Mouse (Mus musculus): ENCODE data around the gene Mybbp1a.

Gene Mybbp1a

DNA sequence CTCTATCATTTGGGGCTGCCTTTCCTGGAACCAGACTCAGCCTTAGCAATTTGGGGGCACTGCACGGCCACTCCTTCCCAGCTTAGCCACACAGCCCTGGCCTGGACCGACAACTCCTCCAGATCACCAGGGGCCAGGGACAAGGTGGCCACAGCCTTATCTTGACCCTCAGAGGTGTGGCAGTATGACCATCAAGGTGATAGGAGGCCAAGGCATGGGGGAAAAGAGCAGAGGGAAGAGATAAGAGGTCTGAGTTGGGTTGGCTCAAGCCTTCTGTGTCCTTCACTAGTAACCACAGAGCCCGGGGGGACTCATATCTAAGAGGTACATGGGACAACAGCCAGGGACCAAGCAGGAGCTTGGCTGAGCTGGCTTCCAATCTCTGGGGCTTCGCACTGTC lies 40.8 kb downstream of the Mybbp1a start:
- no peak for DNase-seq

DNA sequence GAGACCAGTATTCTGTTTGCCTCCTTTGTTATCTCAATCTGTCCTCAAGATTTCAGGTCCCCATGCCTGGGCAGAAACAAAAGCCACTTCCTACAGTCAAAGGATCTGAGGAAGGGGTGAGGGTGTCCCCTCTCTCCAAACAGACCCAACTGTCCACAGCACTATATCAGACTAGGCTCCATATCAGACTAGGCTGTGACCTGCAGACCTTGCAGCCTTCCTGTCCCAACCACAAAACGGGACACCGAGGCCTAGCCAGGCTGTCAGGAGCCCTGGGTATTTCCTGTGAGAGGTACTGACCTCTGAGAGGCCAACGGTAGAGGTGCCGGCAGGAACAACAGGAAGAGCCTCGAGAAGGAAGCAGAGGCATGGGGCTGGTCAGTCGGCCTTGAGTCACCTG lies 43.4 kb downstream of the Mybbp1a start:
- no peak for DNase-seq

DNA sequence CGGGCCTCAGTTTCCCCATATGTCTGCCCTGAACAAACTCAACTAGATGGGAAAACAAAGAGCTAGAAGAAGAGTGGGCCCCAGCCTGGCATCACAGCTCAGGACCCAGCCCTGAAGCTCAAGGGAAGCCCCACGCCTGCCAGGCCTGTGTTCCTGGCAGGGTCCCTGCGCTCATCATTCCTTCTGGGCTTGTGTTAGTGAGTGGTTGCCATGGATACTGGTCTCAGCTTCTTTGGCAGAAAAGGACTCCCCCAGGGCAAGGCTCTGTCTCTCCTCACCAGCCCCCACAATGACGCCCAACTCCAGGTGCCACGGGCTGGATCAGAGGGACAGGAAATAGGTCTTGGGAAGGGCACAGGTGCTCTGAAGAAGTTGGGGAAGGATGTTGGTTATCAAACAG lies 44.0 kb downstream of the Mybbp1a start:
- no peak for DNase-seq

DNA sequence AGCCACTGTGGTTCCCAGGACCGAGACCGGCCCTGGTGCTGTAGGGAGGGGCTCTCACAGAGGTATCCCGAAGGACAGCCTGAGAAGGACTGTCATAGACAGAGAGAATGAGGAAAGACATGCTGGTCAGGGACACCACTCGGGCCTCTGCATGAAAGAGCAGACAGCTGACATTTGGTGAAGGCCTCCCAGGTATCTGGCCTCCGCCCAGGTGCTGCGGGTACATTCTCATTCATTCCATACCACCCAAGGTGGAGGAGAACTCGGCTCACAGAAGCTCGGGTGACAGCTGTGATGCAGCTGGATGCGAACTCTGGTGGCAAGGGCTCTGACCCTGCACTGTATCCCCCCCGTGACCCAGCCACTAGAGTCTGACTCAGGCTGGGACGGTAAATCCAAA lies 44.8 kb downstream of the Mybbp1a start:
- no peak for DNase-seq

DNA sequence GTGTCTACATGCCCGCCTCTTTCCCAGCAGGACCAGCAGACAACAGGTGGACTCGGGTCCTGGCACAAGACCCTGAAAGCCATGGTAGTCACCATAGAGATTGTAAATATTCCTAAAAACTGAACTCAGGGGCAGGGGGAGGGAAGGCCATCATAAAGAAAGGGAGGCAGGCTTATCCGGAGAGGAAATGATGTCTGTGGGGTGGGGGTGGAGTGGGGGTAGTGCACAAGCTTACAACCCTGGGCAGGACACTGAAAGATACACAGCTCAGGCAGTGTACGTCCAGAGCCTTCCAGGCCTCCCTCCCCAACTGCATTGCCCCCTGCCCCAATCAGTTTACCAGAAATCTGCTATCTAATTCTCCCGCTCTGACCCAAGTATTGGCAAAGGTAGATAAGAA lies 46.0 kb downstream of the Mybbp1a start:
- DNase-seq: no peak

DNA sequence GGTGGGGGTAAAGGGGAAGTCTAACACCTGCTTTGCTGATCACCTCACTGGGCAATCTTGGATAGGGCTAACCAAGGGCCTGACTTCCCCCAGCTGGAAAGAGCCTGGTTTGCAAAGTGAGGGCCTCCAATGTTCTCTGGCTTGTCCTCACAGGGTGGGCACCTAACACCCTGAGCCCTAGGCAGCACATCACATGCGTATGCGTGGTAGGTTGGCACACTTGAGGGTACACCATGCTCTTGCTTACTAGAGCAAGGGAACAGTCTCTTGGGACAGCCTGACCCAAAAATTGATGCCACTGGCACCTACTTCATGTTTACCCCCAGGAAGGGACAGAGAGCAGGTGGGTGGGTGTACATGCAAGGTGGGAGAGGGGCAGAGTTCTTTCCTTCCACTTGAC lies 46.6 kb downstream of the Mybbp1a start:
- DNase-seq: no peak

DNA sequence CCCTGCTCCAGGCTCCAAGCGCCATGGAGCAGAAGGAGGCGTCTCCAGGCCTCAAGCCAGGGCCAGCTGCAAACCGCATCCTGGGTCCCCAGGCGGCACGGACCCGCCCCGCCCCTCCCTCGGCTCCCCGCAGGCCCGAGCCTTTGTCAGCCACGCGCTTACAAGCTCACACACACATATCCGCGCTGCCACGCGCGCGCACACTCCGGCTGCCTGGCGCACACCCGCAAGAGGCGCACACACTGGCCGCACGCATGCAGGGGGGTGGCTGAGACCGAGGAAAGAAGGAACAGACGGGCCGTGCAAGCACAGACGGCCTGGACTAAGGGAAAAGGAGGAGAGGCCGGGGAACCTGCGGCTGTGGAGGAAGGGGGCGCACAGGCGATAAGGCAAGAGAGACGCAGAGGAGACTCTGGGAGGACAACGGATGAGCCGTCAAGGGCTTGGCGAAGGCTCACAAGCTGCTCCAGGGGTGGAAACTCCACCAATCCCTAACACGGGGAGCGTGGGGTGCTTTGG lies 47.7 kb downstream of the Mybbp1a start:
- DNase-seq: no peak

DNA sequence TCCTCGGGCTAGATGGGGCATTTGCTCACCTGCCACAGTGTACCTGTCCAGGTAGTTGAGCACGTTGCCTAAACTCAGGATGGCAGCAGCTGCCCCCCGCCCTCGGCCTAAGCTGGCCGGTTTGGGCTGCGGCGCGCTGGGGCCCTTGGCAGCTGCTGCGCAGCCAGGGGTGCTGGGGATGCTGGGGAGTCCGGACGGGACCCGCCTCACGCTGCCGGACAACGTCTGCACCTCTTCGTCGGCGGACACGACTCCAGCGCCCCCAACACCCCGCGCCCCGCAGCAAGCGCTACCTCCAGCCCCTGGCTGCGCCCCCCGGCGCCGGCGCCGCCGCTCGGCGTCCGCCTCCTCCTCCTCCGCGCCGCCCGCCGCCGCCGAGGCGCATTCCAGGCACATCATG lies 48.2 kb downstream of the Mybbp1a start:
- DNase-seq: peak; percentile 5

DNA sequence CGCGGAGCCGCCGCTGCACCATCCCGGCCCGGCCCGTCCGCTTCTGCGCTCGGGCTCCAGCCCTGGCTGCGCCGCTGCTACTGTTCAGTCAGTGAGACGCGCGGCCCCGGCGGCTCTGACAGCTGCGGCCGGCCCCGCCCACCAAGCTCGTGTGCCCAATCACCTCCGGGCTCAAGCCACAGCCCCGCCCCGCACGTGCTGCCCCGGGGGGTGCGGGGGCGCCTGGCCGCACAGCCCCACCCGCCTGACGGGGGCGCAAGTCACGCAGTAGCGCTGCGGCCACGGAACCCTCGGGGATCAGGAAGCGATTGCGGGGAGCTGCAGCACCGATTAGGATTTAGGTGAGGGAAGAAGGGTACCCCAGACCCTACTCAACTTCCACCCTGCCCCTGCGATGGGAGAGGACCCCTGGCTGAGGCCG lies 48.7 kb downstream of the Mybbp1a start, which contains the start of gene Spns2:
TSS of gene Spns2 (minus strand) at position 24 of the 421 bp plus-strand sequence.
- DNase-seq: peak; percentile 86

DNA sequence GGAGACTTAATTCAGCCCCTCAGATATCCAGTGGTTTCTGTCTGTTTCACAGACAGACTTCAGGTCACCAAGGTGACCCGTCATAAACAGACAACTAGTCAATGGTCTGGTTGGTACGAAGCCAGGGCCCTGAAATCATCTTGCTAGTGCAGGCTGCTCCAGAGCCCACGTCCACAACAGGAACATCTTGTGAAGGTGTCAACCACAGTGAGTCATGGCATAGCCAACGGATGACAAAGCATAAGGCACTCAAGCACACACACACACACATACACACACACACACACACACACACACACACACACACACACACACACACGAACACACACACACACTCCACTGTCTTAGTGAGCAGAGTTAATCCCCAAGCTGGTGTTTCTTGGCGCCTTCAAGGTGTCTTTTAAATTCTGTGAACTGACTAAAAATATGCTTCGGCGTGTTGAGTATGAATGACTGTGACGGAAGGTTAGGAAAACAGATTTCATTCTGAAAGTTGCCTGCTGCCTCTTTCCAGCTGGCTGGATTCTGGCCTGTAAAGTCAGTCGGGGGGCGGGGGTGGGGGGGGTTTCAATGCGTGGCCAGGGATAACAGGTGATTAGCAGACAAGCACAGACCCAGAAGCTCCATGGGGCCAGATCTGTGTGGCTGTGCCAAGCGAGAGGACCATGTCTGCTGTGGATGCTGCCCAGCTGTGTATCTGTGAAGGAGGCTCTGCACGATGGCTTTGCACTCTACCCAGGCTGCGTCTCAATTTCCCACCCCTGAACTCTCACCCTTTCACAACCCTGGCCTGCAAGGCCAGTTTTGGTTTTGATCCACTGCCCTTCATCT lies 50.2 kb downstream of the Mybbp1a start:
- DNase-seq: no peak

DNA sequence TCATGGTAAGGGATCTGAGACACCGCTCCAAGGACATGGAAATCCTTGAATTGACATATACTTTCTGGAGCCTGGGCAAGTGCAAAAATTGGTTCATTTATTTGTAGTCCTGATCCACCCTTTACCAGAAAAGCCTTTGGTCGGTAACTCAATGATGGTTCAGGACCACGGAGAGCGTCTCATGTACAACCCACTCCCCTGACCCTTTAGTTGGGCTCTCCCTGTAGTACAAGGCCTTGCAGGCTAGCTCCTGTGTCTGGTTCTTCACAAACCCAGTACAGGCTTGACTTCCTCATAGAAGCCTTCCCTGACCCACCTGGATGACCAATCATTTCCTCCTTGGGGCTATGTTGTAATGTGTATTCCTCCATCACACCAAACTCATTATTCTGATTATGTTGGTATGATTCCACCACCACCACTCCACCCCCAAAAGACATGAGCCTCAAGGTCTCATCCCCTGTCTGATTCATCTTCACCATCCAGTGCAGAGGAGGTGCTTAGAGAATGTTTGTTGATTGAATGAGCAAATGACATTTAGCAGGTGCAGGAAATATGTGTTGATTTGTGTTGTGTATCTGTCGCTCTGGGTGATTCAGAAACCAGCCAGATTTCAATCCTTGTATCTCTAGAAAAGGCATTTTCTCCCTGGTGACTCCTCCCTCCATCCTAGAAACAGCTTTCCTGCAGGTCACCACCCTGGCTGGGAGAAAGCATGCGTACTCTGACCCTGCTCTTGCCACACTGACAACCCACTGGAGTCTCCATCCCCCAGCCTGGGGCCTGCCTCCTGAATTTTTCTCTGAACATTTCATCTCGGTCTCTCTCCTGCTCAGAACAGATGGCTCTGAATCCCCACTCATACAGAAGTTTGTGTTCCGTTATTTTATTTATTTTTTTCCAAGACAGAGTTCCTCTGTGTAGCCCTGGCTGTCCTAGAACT lies 53.2 kb downstream of the Mybbp1a start:
- DNase-seq: no peak

DNA sequence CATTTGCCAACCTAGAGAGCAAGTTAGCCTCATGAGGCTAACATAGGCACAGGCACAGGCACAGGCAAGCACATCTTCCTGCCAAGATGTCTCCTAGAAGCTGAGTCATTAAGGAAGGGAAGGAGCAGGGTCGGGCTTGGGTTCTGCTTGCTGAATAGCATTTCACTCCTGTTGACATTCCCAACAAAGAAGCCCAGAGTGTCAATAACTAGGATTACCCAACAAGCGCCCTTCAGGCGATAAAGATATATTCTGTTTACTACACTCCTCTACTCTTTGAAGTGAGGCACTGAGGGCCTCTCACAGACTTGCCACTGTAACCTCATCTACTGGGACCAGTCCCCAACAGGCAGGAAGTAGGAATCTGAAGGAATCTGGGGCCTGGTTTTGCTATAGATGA lies 54.9 kb downstream of the Mybbp1a start:
- no peak for DNase-seq

DNA sequence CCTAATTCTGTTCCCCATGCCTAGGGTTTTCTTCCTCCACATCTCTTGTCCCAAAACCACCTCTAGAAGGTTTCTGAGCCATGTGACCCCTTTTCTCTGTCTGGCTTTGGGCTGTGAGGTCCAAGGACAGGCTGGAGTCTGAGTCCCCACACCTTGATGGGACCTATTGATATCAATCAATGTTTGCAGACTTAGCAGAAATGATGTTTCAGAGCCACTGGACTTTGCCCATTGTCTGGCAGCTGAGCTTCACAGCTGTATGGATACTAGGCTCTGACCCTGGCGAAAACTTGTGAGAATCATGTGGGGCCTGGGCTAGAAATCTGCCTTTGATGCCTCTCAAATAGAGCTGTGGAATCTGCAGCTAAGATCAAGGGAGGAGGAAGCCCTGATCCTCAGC lies 55.6 kb downstream of the Mybbp1a start:
- DNase-seq: no peak

DNA sequence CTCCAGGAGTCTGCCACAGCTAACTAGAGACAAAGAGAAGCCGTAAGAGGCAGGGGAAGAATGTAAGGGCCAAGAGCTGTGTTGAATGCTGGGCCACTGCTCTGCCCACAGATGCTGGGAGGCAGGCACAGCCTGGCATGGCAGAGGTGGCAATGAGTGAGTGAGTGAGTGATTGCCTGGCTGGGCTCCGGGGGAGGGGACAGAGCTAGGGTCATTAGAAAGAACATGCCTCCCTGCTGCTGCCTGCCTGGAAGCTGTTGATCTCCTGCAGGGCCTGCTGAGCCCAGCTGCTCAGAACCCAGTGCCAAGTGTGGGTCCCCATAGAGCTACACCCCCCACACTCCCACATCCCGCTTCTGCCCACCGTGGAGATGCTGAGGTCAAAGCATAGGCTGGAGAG lies 56.2 kb downstream of the Mybbp1a start:
- no peak for DNase-seq

DNA sequence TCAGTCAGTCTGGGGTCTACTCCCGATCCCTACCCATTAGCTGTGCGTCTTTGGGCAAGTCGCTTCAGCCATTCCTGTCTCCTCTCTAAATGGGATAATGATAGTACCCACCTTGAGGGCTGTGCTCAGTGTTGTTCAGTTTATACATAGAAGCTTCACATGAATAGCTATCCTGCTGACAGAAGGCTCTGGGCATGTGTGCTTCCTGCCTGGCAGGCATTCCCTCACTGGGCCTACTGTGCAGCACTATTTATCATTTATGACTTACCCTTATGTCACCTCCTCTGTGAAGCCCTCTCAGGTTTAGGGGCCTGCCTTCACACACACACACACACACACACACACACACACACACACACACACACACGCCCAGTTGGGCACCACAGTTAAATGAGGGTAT lies 59.0 kb downstream of the Mybbp1a start:
- DNase-seq: no peak
